Mouse (Mus musculus) bone marrow macrophage, adult 2 months (primary cell): ENCODE measurements around the gene Pdcd1. TPM values are rescaled to one million over a fixed set of nuclear protein-coding genes. Genes with fewer than 3 reads are reported as not detected.

Experiments used
- H3K27ac ChIP-seq: 2 replicates; pipeline ENCODE4 v1.5.1; 2012; ENCODE audit warnings: low read depth, low read length; ENCODE audit not compliant: insufficient read depth
- H3K4me1 ChIP-seq: 2 replicates; pipeline ENCODE4 v1.6.1; 2012; ENCODE audit warnings: low read length; ENCODE audit not compliant: control insufficient read depth, insufficient read depth
- H3K4me3 ChIP-seq: 2 replicates; pipeline ENCODE4 v1.5.1; 2012; ENCODE audit warnings: mild to moderate bottlenecking, low read length, moderate library complexity; ENCODE audit not compliant: insufficient read depth
- CTCF ChIP-seq: IDR thresholded peaks from 2 replicates; pipeline ENCODE4 v1.5.1; 2012; ENCODE audit warnings: low read depth, mild to moderate bottlenecking, low read length, moderate library complexity
- POLR2A ChIP-seq: IDR thresholded peaks from 2 replicates; pipeline ENCODE4 v1.6.1; 2012; ENCODE audit warnings: mild to moderate bottlenecking, low read depth, low read length, borderline replicate concordance
- polyA plus RNA-seq: library from polyadenylated mRNA; stranded (reverse); fragments of >200 nt; gene quantifications from 2 replicates; pipeline ENCODE4 v1.2.4, GENCODE M21; 2012; ENCODE audit not compliant: missing spikeins, insufficient read depth, insufficient read length

Gene Pdcd1
- polyA plus RNA-seq, 1 experiment, result not detected

- TF ChIP-seq CTCF (no peak), POLR2A (no peak)
- no peak overlapping the region for H3K27ac ChIP-seq
- no peaks in the 10 kb centered on the region for H3K4me1 ChIP-seq
- no peak overlapping the region for H3K4me3 ChIP-seq
Observed at GRCm38 (mm10) chr1:93988786-93989185, 63.6 kb downstream of the Pdcd1 start.

Other genes with a start within 250 kb of the Pdcd1 start
- gene Ing5, start 248.6 kb downstream of the Pdcd1 start, polyA plus RNA-seq, result 10.7 and 12.4 TPM in 2 replicates
- 16.2 and 20.8 TPM in 2 replicates for gene D2hgdh, start 227.6 kb downstream of the Pdcd1 start, polyA plus RNA-seq
- not detected in 2 replicates for gene Gal3st2, start 191.2 kb downstream of the Pdcd1 start, polyA plus RNA-seq
- gene Gal3st2b, start 134.2 kb downstream of the Pdcd1 start, polyA plus RNA-seq, result not detected in 2 replicates
- gene Gal3st2c, start 62.0 kb downstream of the Pdcd1 start, polyA plus RNA-seq, result 0.08 and 0.13 TPM in 2 replicates
- not detected in 2 replicates for gene Neu4, start 32.1 kb downstream of the Pdcd1 start, polyA plus RNA-seq